Mouse (Mus musculus) embryo, embryonic 10 days (tissue): Measurements from ENCODE around the gene Nploc4.

ENCODE experiments used
- DNase-seq: peaks from one replicate; pipeline ENCODE4 v3.0.0-alpha.2; 2015; ENCODE audit warnings: low spot score

Gene Nploc4

GRCm38 (mm10) chr11:120437152-120437856, at the start of gene Nploc4:
Nploc4 (minus strand) TSS chr11:120437708.
- DNase-seq: peak; percentile 95

GRCm38 (mm10) chr11:120485251-120485650, 47.7 kb upstream of the Nploc4 start:
- DNase-seq: no peak

GRCm38 (mm10) chr11:120484265-120484981, 46.9 kb upstream of the Nploc4 start, which contains the start of gene Mrpl12:
Mrpl12 (plus strand) TSS chr11:120484613.
- peak; percentile 99 for DNase-seq

GRCm38 (mm10) chr11:120483448-120483934, 46.0 kb upstream of the Nploc4 start:
- DNase-seq: no peak

- DNase-seq: no peak
Observed at GRCm38 (mm10) chr11:120472052-120472451, 34.5 kb upstream of the Nploc4 start.

- no peak for DNase-seq
Observed at GRCm38 (mm10) chr11:120467736-120468092, 30.2 kb upstream of the Nploc4 start.

- DNase-seq: peak; percentile 100
Observed at GRCm38 (mm10) chr11:120467051-120467735, 29.7 kb upstream of the Nploc4 start, which contains the start of gene Arl16. Arl16 (minus strand) TSS chr11:120467607.

- DNase-seq: no peak
Observed at GRCm38 (mm10) chr11:120465521-120465920, 28.0 kb upstream of the Nploc4 start.

GRCm38 (mm10) chr11:120464365-120464764, 26.9 kb upstream of the Nploc4 start:
- DNase-seq: no peak

- no peak for DNase-seq
Observed at GRCm38 (mm10) chr11:120463536-120463935, 26.0 kb upstream of the Nploc4 start.

- no peak for DNase-seq
Observed at GRCm38 (mm10) chr11:120458847-120459597, 21.5 kb upstream of the Nploc4 start.

GRCm38 (mm10) chr11:120457772-120458751, 20.6 kb upstream of the Nploc4 start, which contains the start of the genes Oxld1 and Ccdc137:
Oxld1 (minus strand) TSS chr11:120458068.
Ccdc137 (plus strand) TSS chr11:120458115.
- peak; percentile 95 for DNase-seq

GRCm38 (mm10) chr11:120457370-120457769, 19.9 kb upstream of the Nploc4 start:
- DNase-seq: no peak

GRCm38 (mm10) chr11:120455413-120455812, 17.9 kb upstream of the Nploc4 start:
- DNase-seq: no peak

GRCm38 (mm10) chr11:120454965-120455364, 17.5 kb upstream of the Nploc4 start:
- DNase-seq: no peak

- DNase-seq: no peak
Observed at GRCm38 (mm10) chr11:120453306-120453705, 15.8 kb upstream of the Nploc4 start, which contains the start of gene Pde6g. Pde6g (minus strand) TSS chr11:120453500.

- DNase-seq: no peak
Observed at GRCm38 (mm10) chr11:120452246-120452645, 14.7 kb upstream of the Nploc4 start.

GRCm38 (mm10) chr11:120447179-120447578, 9.7 kb upstream of the Nploc4 start:
- no peak for DNase-seq

- no peak for DNase-seq
Observed at GRCm38 (mm10) chr11:120445475-120445874, 8.0 kb upstream of the Nploc4 start.

GRCm38 (mm10) chr11:120444106-120444505, 6.6 kb upstream of the Nploc4 start:
- DNase-seq: no peak
